Mouse (Mus musculus) liver, embryonic 11.5 days (tissue): ENCODE data around the gene 6030452D12Rik. TPM values are rescaled to one million over a fixed set of nuclear protein-coding genes. Genes with fewer than 3 reads are reported as not detected.

ENCODE experiments used
- ATAC-seq: fragments of 200-750 bp; cut with Nextera tagmentation; replicated peaks from 2 replicates; pipeline ENCODE4 v1.8.0; 2017; ENCODE audit warnings: moderate number of reproducible peaks, mild to moderate bottlenecking, moderate TSS enrichment, moderate library complexity; ENCODE audit not compliant: low FRiP score
- DNase-seq: peaks from one replicate; pipeline ENCODE4 v3.0.0-alpha.2; 2017; ENCODE audit warnings: low spot score
- H3K27ac ChIP-seq: fragments of 300-500 bp; sonication (generic); 2 replicates; pipeline ENCODE4 v1.5.1; 2014; ENCODE audit warnings: mild to moderate bottlenecking, low read depth, low read length, control low read depth
- H3K27me3 ChIP-seq: fragments of 300-500 bp; sonication (generic); replicated peaks from 2 replicates; pipeline ENCODE4 v1.6.1; 2014; ENCODE audit warnings: low read length, mixed read lengths; ENCODE audit not compliant: control insufficient read depth, insufficient read depth
- H3K36me3 ChIP-seq: fragments of 300-500 bp; sonication (generic); 2 replicates; pipeline ENCODE4 v1.6.1; 2014; ENCODE audit warnings: mild to moderate bottlenecking, low read length, moderate library complexity, mixed read lengths; ENCODE audit not compliant: control insufficient read depth, insufficient read depth
- H3K4me1 ChIP-seq: fragments of 300-500 bp; sonication (generic); replicated peaks from 2 replicates; pipeline ENCODE4 v1.6.1; 2014; ENCODE audit warnings: low read length, mixed read lengths; ENCODE audit not compliant: control insufficient read depth, insufficient read depth
- H3K4me2 ChIP-seq: fragments of 300-500 bp; sonication (generic); 2 replicates; pipeline ENCODE4 v1.6.1; 2014; ENCODE audit warnings: mild to moderate bottlenecking, control low read depth, moderate library complexity
- H3K4me3 ChIP-seq: fragments of 300-500 bp; sonication (generic); 2 replicates; pipeline ENCODE4 v1.5.1; 2014; ENCODE audit warnings: low read depth, low read length, control low read depth
- H3K9ac ChIP-seq: fragments of 300-500 bp; sonication (generic); 2 replicates; pipeline ENCODE4 v1.6.1; 2014; ENCODE audit warnings: low read depth, low read length, control low read depth
- H3K9me3 ChIP-seq: fragments of 300-500 bp; sonication (generic); 2 replicates; pipeline ENCODE4 v1.6.1; 2016; ENCODE audit warnings: low read length, inconsistent platforms, mixed read lengths; ENCODE audit not compliant: control insufficient read depth
- WGBS: fragments of 180-500 bp; shearing (Covaris S2); extraction: QIAGEN DNeasy Blood & Tissue Kit; methylation state at CpG from one replicate; pipeline ENCODE4 v1.1.7; 2014; 5-methylcytosine and 5-hydroxymethylcytosine counted together
- polyA plus RNA-seq: library from polyadenylated mRNA; unstranded; fragments of >200 nt; fragmentation: Nextera tagmentation; extraction: Ambion mirVana; gene quantifications from 2 replicates; pipeline ENCODE4 v1.2.1, GENCODE M21; 2014

6030452D12Rik gene
- polyA plus RNA-seq, 1 experiment from 2014 or later: not detected

DNA sequence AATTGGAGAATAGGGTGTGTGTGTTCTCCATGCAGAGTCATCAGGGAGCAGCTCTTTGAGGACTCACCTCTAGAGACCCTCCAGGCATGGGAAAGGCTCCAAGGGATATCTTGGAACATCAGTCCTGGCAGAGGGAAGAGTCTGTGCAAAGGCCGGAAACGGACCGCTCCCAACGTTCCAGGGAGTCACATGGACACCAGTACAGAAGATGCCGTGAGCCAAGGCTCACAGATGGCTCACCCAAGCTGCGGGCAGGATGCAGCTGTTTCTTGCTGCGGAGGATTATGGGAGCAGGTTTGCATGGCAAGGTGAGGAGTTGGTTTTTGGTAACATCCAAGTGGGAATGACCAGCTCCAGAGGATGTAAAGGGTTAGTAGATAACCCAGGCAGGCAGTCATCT is 3.9 kb downstream of the 6030452D12Rik start:
- H3K4me2 ChIP-seq: no peak overlapping the region
- H3K27me3 ChIP-seq: peaks cover 25% of the 10 kb centered on the region
- H3K9ac ChIP-seq: no peak overlapping the region
- no peak for ATAC-seq
- H3K4me3 ChIP-seq: no peak overlapping the region
- H3K27ac ChIP-seq: no peak overlapping the region
- H3K4me1 ChIP-seq: no peaks in the 10 kb centered on the region
- H3K36me3 ChIP-seq: no peaks in the 10 kb centered on the region
- DNase-seq: no peak
- H3K9me3 ChIP-seq: no peaks in the 10 kb centered on the region
- WGBS: 88% methylated on average over 7 of the region's 7 CpGs

DNA sequence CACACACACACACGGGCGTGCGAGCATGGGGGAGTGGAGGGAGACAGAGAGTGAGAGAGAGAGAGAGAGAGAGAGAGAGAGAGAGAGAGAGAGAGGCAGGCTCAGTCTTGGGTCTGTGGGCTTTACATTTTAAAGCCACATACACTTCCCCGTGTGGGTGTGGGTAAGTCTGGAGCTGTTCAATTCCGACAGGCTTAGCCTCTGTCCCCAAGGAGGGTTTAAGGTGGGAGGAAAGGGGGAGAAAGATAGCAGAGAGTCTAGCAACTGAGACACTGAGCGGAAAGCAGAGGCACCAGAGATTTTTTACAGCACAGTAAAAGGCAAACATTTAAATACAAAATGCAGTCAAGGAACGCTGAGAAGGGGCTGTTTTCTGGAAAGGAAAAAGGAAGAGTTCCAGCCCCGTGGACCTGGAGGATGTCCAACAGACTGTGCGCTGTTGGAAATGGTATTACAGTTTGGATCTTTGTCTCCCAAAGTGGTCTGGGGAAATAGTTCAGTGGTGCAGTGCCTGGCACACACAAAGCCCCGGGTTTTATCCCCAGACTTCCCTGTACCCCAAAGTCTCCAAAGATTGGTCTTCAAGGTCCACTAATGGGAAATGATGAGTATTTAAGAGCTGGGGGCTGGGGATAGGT is 5.1 kb downstream of the 6030452D12Rik start:
- 0 out of 2 replicates have a peak, but pooled peaks cover 4% of the 10 kb centered on the region for H3K4me1 ChIP-seq
- no peaks in the 10 kb centered on the region for H3K36me3 ChIP-seq
- no peak overlapping the region for H3K4me3 ChIP-seq
- DNase-seq: no peak
- no peak overlapping the region for H3K27ac ChIP-seq
- no peaks in the 10 kb centered on the region for H3K9me3 ChIP-seq
- WGBS: 67% methylated on average over 10 of the region's 10 CpGs
- no peak overlapping the region for H3K9ac ChIP-seq
- no peak for ATAC-seq
- H3K27me3 ChIP-seq: peaks cover 33% of the 10 kb centered on the region
- H3K4me2 ChIP-seq: no peak overlapping the region

DNA sequence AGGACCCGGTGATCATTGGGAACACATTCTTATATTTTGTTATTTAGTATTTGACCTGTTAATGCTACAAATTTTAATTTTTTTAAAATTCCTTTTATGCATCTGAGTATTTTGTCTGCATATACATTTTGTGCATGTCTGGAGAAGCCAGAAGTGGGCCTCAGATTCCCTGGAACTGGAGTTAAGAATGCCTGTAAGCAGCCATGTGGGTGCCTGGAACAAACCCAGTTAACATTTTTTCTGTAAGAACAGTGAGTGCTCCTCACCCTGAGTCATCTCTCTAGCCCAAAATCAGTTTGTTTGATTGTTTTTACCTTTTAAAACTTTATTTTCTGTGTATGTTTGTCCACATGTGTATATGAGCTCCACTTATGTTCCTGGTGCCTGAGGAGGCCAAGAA is 5.8 kb downstream of the 6030452D12Rik start:
- Histone ChIP-seq H3K36me3 (no peaks in the 10 kb centered on the region), H3K9me3 (no peaks in the 10 kb centered on the region), H3K4me1 (0 out of 2 replicates have a peak, but pooled peaks cover 8% of the 10 kb centered on the region), H3K27me3 (peaks cover 39% of the 10 kb centered on the region), H3K27ac (no peak overlapping the region), H3K4me3 (no peak overlapping the region), H3K9ac (no peak overlapping the region), H3K4me2 (no peak overlapping the region)
- ATAC-seq: no peak
- no peak for DNase-seq
- 92% methylated on average over 1 of the region's 1 CpGs for WGBS

DNA sequence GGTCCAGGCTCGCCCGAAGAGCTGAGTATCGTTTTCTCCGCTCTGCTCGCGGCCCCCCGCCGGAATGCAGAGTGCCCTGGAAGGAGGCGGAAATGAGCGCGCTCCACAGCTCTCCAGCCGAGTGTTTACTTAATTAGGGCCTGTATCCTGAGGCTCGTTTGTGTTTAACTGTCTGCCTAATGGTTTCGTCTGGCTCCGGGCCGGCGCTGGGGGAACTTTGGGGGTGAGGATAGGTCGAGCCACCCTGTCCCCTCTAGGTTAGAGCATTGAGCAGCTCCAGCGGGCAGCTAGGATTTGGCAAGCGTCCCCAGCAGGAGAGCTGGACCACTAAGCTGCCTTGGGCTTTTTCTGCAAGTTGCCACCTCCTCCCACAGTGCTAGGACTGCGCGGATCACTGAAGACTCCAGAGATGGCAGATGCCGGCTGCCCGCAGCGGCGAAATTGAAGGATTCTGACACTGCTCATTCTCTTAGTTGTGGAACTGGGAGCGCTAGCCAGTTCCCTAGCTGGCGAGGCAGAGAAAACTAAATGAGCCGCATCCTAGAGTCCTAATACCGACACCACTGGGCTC is 7.5 kb downstream of the 6030452D12Rik start:
- ATAC-seq: no peak; the same call in 1 of the 2 replicates
- WGBS: 2% methylated on average over 30 of the region's 30 CpGs
- DNase-seq: peak; percentile 56

DNA sequence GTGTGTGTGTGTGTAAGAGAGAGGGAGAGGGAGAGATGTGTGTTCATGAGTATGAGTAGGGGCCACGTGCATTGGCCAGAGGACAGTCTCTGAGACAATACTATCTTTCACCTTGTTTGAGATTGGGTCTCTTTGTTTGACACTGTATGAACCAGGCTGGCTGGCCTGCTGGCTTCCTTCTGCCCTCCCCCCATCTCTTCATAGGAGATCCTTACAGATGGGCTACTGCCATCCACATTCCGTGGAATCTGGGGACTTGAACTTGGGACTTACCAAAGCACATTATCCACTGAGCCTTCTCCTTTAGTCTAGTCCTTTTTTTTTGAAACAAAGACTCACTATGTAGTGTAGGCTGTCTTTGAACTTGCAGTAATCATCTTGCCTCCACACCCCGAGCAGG is 8.1 kb downstream of the 6030452D12Rik start:
- peak overlapping the region; percentile 47; the same call in 1 of the 2 replicates for H3K4me2 ChIP-seq
- ATAC-seq: no peak
- H3K4me1 ChIP-seq: 0 out of 2 replicates have a peak, but pooled peaks cover 8% of the 10 kb centered on the region
- H3K9ac ChIP-seq: no peak overlapping the region
- 11% methylated on average over 3 of the region's 3 CpGs for WGBS
- H3K9me3 ChIP-seq: no peaks in the 10 kb centered on the region
- H3K36me3 ChIP-seq: no peaks in the 10 kb centered on the region
- no peak overlapping the region for H3K4me3 ChIP-seq
- no peak for DNase-seq
- H3K27me3 ChIP-seq: peaks cover 61% of the 10 kb centered on the region
- peak overlapping the region; percentile 47; the same call in 1 of the 2 replicates for H3K27ac ChIP-seq

More for the DNA sequence above, 7.5 kb downstream of the 6030452D12Rik start:
- H3K9me3 ChIP-seq: no peaks in the 10 kb centered on the region
- H3K9ac ChIP-seq: no peak overlapping the region
- H3K27ac ChIP-seq: peak overlapping the region; percentile 47
- H3K36me3 ChIP-seq: no peaks in the 10 kb centered on the region
- H3K4me2 ChIP-seq: peak overlapping the region; percentile 47
- peak overlapping the region; percentile 20; the same call in 1 of the 2 replicates for H3K4me3 ChIP-seq
- H3K27me3 ChIP-seq: peaks cover 57% of the 10 kb centered on the region
- 0 out of 2 replicates have a peak, but pooled peaks cover 8% of the 10 kb centered on the region for H3K4me1 ChIP-seq

DNA sequence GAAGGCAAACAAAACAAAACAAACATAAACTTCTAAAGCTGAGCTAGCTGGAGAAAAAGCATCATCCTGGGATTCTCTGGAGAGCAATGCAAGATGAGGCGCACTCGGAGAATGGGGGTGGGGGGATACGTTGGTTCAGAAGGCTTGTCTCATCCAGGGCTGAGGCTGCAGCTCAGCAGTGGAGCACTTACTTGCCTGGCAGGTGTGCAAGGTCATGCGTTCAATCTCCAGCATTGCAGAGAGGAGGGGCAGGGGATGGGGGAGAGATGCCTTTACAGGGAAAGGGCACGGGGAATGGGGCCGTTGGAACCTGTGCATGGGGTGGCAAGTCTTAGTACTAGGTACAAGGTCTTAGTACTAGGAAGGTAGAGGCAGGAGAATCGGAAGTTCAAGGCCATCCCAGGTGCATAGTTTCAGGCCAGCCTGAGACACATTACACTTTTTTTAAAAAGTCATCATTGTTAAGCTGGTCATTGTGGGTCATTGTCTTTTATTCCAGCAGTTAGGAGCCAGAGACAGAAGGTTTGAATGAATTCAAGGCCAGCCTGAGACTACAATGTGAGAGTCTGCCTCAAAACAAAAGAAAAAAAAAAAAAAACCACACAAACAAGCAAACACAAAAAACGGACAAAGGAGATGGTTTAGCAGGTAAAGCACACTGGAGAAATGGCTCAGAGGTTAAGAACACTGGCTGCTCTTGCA is 8.9 kb downstream of the 6030452D12Rik start:
- Histone ChIP-seq H3K27me3 (peaks cover 63% of the 10 kb centered on the region), H3K9ac (no peak overlapping the region), H3K4me2 (no peak overlapping the region), H3K9me3 (no peaks in the 10 kb centered on the region), H3K27ac (no peak overlapping the region), H3K4me1 (0 out of 2 replicates have a peak, but pooled peaks cover 8% of the 10 kb centered on the region), H3K4me3 (no peak overlapping the region), H3K36me3 (no peaks in the 10 kb centered on the region)
- DNase-seq (no peak), ATAC-seq (no peak)
- 48% methylated on average over 8 of the region's 8 CpGs for WGBS

DNA sequence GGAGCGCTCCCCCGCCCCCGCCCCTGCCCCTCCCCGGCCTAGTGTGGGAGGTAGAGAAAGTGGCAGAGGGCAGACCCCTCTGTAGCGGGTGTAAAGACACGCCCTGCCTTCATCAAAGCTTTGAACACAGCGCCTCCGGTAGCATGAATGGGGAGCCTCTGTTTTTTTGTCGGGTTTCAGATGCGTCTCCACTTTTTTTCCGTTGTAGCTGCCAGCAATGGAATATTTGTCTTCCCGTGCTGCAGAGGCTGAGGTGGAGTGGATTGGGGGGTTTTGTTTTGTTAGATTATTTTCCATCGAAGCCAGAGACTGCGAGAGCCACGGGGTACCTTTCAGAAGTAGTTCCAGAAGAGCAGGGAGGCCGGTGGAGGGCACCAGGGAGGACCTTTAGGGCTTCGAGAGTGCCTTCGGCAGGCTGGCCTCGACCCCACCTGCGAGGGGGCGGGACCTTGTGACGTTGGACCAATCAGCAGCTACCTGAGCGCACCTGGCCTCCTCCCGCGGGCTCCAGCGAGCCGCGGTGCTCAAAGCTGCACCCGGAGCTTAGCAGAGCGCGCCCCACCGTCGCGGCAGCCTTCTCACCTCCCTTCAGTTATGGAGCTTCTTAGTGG is 10.1 kb downstream of the 6030452D12Rik start, which contains the start of gene Cdh3:
Cdh3 (plus strand) TSS at position 527 of the 611 bp plus-strand sequence.
- ATAC-seq (no peak; the same call in 1 of the 2 replicates), DNase-seq (peak; percentile 44)
- Histone ChIP-seq H3K4me1 (0 out of 2 replicates have a peak, but pooled peaks cover 8% of the 10 kb centered on the region), H3K9ac (peak within 1 kb of the TSS; percentile 49; the same call in 1 of the 2 replicates), H3K27me3 (peaks cover 63% of the 10 kb centered on the region), H3K36me3 (no peaks in the 10 kb centered on the region), H3K27ac (peak within 1 kb of the TSS; percentile 69), H3K4me2 (peak within 1 kb of the TSS; percentile 63), H3K9me3 (no peaks in the 10 kb centered on the region), H3K4me3 (peak within 1 kb of the TSS; percentile 44)
- 1% methylated on average over 34 of the region's 34 CpGs for WGBS

DNA sequence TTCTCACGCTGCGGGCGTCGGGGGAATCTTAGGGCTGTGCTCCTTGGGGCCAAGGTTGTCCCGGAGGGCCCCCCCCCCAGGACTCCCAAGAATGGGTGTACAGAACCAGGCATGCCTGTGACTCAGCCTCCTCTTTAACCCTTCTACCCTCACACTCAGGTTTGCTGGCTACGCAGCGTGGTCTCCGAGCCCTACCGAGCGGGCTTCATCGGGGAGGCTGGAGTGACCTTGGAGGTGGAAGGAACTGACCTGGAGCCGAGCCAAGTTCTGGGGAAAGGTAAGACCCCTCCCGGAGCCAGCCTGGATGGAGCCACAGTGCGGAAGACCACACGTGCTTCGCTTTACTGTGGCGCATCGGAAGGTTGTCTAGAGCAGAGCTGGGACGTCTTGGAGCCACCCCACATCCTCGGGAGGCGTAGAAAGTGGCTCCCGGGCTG is 10.8 kb downstream of the 6030452D12Rik start:
- 5% methylated on average over 22 of the region's 22 CpGs for WGBS
- Histone ChIP-seq H3K4me3 (peak overlapping the region; percentile 44), H3K36me3 (no peaks in the 10 kb centered on the region), H3K27ac (peak overlapping the region; percentile 69), H3K9ac (peak overlapping the region; percentile 49; the same call in 1 of the 2 replicates), H3K4me2 (peak overlapping the region; percentile 63), H3K4me1 (0 out of 2 replicates have a peak, but pooled peaks cover 8% of the 10 kb centered on the region), H3K27me3 (peaks cover 63% of the 10 kb centered on the region), H3K9me3 (no peaks in the 10 kb centered on the region)
- ATAC-seq: no peak
- no peak for DNase-seq
